In the genomic region with DNA sequence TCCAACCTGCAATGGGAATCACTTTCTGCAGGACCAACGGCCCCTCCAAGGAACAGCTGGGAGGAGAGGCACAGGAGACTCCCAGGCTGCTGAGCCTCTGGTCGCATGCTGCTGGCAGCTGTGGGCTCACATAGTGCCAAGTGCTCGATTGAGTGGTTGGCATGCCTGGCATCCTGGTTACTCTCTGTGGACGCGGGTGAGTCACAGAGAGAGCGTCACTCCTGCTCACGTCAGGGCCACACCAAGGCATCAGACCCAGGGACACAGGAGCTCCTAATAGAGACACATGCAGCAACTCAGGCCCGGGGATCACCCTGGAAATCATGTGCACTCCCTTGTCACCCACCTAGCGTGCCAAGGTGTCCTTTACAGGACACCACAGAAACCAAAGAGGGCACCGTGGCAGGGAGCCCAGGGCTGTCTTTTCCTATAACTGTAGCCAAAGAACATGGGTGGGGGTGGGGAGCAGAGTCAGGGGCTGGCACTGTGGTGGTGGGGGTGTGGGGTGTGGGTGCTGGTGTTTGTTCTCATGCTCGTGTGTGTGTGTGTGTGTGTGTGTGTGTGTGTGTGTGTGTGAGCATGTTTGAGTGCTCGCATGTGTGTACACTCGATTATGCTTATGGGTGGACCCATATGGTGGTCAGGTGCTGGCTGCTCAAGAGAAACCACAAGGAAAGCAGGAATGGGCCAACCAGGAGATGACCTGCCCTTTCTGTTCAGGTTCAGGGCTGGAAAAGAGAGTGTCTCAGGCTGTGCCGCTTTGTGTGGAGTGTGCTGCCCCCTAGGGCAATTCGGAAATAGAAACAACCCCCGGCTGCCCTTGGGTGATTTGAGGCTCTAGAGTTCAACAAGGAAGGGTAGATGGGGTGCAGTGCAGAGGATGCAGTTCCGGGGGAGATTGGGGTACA, we compare ENCODE assay signal across 8 mouse cellular contexts.
DNase-seq lines count a peak whose midpoint lies in the region; ATAC-seq and TF ChIP-seq lines count a peak whose summit lies in the region.

No protein-coding gene starts in this region.

- H3K4me1 ChIP-seq in ES-Bruce4 (ENCODE audit: control insufficient read depth, insufficient read depth, low read length), result no peaks in the 10 kb centered on the region
- 0 out of 2 replicates have a peak, but pooled peaks cover 2% of the 10 kb centered on the region for H3K4me1 ChIP-seq in embryonic facial prominence, embryonic 14.5 days (ENCODE audit: control insufficient read depth, insufficient read depth, low read length)
- peaks cover 46% of the 10 kb centered on the region for H3K4me1 ChIP-seq in heart, embryonic 15.5 days (replicated peaks)
- H3K4me1 ChIP-seq in kidney, postnatal 0 days (replicated peaks; ENCODE audit: insufficient read depth, low read length), result no peaks in the 10 kb centered on the region

- ATAC-seq in embryonic facial prominence, embryonic 14.5 days (ENCODE audit: low read depth), result peak; percentile 70; the same call in 1 of the 2 replicates
- ATAC-seq in heart, embryonic 15.5 days (replicated peaks; ENCODE audit: insufficient number of reproducible peaks, insufficient read depth, low FRiP score, low read depth), result peak; percentile 70
- ATAC-seq in kidney, postnatal 0 days (replicated peaks; ENCODE audit: low FRiP score, low read depth), result peak; percentile 78

- no peak overlapping the region for H3K4me2 ChIP-seq in embryonic facial prominence, embryonic 14.5 days (ENCODE audit: low read depth, low read length)
- H3K4me2 ChIP-seq in heart, embryonic 15.5 days, result no peak overlapping the region
- no peak overlapping the region for H3K4me2 ChIP-seq in kidney, postnatal 0 days (ENCODE audit: low read length)

- H3K27me3 ChIP-seq in ES-Bruce4 (ENCODE audit: control insufficient read depth, insufficient read depth, low read length, poor library complexity, severe bottlenecking), result no peaks in the 10 kb centered on the region
- no peaks in the 10 kb centered on the region for H3K27me3 ChIP-seq in embryonic facial prominence, embryonic 14.5 days (replicated peaks; ENCODE audit: control insufficient read depth, insufficient read depth, low read length)
- no peaks in the 10 kb centered on the region for H3K27me3 ChIP-seq in heart, embryonic 15.5 days
- no peaks in the 10 kb centered on the region for H3K27me3 ChIP-seq in kidney, postnatal 0 days (ENCODE audit: insufficient read depth, low read length)

- no peak overlapping the region for H3K9ac ChIP-seq in ES-Bruce4 (ENCODE audit: low read depth, poor library complexity, severe bottlenecking)
- no peak overlapping the region for H3K9ac ChIP-seq in embryonic facial prominence, embryonic 14.5 days (ENCODE audit: low read depth, low read length)
- no peak overlapping the region for H3K9ac ChIP-seq in heart, embryonic 15.5 days
- H3K9ac ChIP-seq in kidney, postnatal 0 days (ENCODE audit: low read depth, low read length), result no peak overlapping the region

- TF ChIP-seq CTCF in ES-Bruce4 (IDR thresholded peaks at IDR 0.05; ENCODE audit: low read depth, low read length), result peak; percentile 53
- peak; percentile 75 for TF ChIP-seq CTCF in kidney, postnatal 0 days (IDR thresholded peaks at IDR 0.05; ENCODE audit: low read depth)

- 66% methylated on average over 17 of the region's 17 CpGs for WGBS in embryonic facial prominence, embryonic 14.5 days
- WGBS in heart, embryonic 15.5 days, result 59% methylated on average over 17 of the region's 17 CpGs
- WGBS in kidney, postnatal 0 days, result 61% methylated on average over 17 of the region's 17 CpGs

- TF ChIP-seq POLR2A in ES-Bruce4 (IDR thresholded peaks at IDR 0.05; ENCODE audit: insufficient read depth, low read length), result no peak

- no peaks in the 10 kb centered on the region for H3K9me3 ChIP-seq in ES-Bruce4 (replicated peaks; ENCODE audit: control insufficient read depth, insufficient read depth, low read length, poor library complexity, severe bottlenecking)
- no peaks in the 10 kb centered on the region for H3K9me3 ChIP-seq in embryonic facial prominence, embryonic 14.5 days (ENCODE audit: control insufficient read depth, low read length)
- no peaks in the 10 kb centered on the region for H3K9me3 ChIP-seq in heart, embryonic 15.5 days (replicated peaks)
- H3K9me3 ChIP-seq in kidney, postnatal 0 days (replicated peaks; ENCODE audit: low read length), result no peaks in the 10 kb centered on the region

- TF ChIP-seq EP300 in ES-Bruce4 (IDR thresholded peaks at IDR 0.05; ENCODE audit: insufficient read depth, low read depth, low read length), result no peak

- H3K36me3 ChIP-seq in ES-Bruce4 (ENCODE audit: control insufficient read depth, insufficient read depth, low read length, poor library complexity, severe bottlenecking), result no peaks in the 10 kb centered on the region
- H3K36me3 ChIP-seq in embryonic facial prominence, embryonic 14.5 days (ENCODE audit: control insufficient read depth, insufficient read depth, low read length), result no peaks in the 10 kb centered on the region
- no peaks in the 10 kb centered on the region for H3K36me3 ChIP-seq in heart, embryonic 15.5 days
- no peaks in the 10 kb centered on the region for H3K36me3 ChIP-seq in kidney, postnatal 0 days (ENCODE audit: insufficient read depth, low read length)

- no peak overlapping the region for H3K4me3 ChIP-seq in ES-Bruce4 (ENCODE audit: low read depth, low read length)
- no peak overlapping the region for H3K4me3 ChIP-seq in embryonic facial prominence, embryonic 14.5 days (ENCODE audit: low read depth, low read length)
- no peak overlapping the region for H3K4me3 ChIP-seq in heart, embryonic 15.5 days
- no peak overlapping the region for H3K4me3 ChIP-seq in kidney, postnatal 0 days (replicated peaks; ENCODE audit: low read depth, low read length)

- no peak overlapping the region for H3K27ac ChIP-seq in ES-Bruce4 (ENCODE audit: insufficient read depth, low read length)
- no peak overlapping the region for H3K27ac ChIP-seq in embryonic facial prominence, embryonic 14.5 days (replicated peaks; ENCODE audit: low read depth, low read length)
- peak overlapping the region; percentile 59 for H3K27ac ChIP-seq in heart, embryonic 15.5 days
- no peak overlapping the region for H3K27ac ChIP-seq in kidney, postnatal 0 days

- DNase-seq in adrenal gland, postnatal 14 days, result peak; percentile 91
- peak; percentile 69 for DNase-seq in embryonic facial prominence, embryonic 14.5 days (ENCODE audit: low spot score)
- DNase-seq in kidney, postnatal 0 days (ENCODE audit: low spot score), result peak; percentile 79
- DNase-seq in lung, postnatal 25 days (ENCODE audit: low spot score), result peak; percentile 85
- peak; percentile 91 for DNase-seq in skeletal muscle tissue, adult 2 months (ENCODE audit: low read depth, low spot score)
- DNase-seq in layer of hippocampus, postnatal 14 days (ENCODE audit: low spot score in 2 of 2), result no peak

Comparison
In these comparisons a context has a peak if more than half of its experiments do, and no peak if none do; other contexts are left out.
1. DNase-seq: peak in adrenal gland, postnatal 14 days (single experiment), embryonic facial prominence, embryonic 14.5 days (single experiment), kidney, postnatal 0 days (single experiment), lung, postnatal 25 days (single experiment) and skeletal muscle tissue, adult 2 months (single experiment); none in layer of hippocampus, postnatal 14 days (0 of 2).
2. Peak in every context shown above with its lines, with median percentiles within 50 percentile points of each other: ATAC-seq.